Mouse (Mus musculus) heart, postnatal 14 days (tissue): ENCODE measurements around the gene Scimp. TPM values are rescaled to one million over a fixed set of nuclear protein-coding genes. Genes with fewer than 3 reads are reported as not detected.
"Not testable (repeated sequence)": the region's sequence is repeated elsewhere in the genome, so short reads cannot be mapped to it uniquely, and the experiment has no call there.

Experiments
- DNase-seq, 2 experiments: peaks; one replicate each; pipeline ENCODE4 v3.0.0; 2021 to 2022
- intact Hi-C: fragments of 180-260 bp; cut with DNase I; formaldehyde crosslinking; loops from one replicate; pipeline ENCODE4 v1.15.1; 2025
- total RNA-seq, 2 experiments: library from RNA; stranded (reverse); gene quantifications; 2 replicates each; pipeline ENCODE4 v1.2.3; 2021

The Scimp gene
- total RNA-seq, 2 experiments from 2014 or later = 0.29 to 0.55 TPM

- intact Hi-C loops = loop anchor here (1.0 kb wide), 1 partner anchor 39 kb away; no protein-coding TSS in a partner anchor
These were observed 34.8 kb downstream of the Scimp start for GRCm38 (mm10) chr11:70777634-70778033.

GRCm38 (mm10) chr11:70776830-70777571 lies 35.4 kb downstream of the Scimp start:
- peak; percentile 72 to 79 for DNase-seq

More at GRCm38 (mm10) chr11:70777634-70778033, 34.8 kb downstream of the Scimp start:
- DNase-seq = no peak

DNA sequence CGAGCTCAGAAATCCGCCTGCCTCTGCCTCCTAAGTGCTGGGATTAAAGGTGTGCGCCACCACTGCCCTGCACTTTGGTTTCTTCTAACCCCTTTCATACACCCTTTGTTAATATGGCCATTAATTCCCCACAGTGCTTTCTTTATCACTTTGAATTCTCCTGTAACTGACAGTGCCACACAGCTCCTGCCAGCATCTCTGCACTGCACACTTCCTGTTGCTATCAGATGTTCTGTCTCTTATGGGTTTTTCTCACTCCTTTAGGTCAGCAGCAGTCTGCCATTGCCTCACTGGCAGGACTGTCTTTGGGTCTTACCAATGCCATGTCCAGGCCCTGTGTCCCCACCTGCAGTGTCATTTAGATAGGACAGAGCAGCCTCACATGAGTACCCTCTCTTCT lies 41.6 kb downstream of the Scimp start:
- no peak for DNase-seq
- intact Hi-C loops = no loop called here

More at GRCm38 (mm10) chr11:70776830-70777571, 35.4 kb downstream of the Scimp start:
- intact Hi-C loops = no loop called here

- DNase-seq = peak; percentile 49 to 59
- intact Hi-C loops = no loop called here
These were observed 46.5 kb downstream of the Scimp start for GRCm38 (mm10) chr11:70765776-70766445.

DNA sequence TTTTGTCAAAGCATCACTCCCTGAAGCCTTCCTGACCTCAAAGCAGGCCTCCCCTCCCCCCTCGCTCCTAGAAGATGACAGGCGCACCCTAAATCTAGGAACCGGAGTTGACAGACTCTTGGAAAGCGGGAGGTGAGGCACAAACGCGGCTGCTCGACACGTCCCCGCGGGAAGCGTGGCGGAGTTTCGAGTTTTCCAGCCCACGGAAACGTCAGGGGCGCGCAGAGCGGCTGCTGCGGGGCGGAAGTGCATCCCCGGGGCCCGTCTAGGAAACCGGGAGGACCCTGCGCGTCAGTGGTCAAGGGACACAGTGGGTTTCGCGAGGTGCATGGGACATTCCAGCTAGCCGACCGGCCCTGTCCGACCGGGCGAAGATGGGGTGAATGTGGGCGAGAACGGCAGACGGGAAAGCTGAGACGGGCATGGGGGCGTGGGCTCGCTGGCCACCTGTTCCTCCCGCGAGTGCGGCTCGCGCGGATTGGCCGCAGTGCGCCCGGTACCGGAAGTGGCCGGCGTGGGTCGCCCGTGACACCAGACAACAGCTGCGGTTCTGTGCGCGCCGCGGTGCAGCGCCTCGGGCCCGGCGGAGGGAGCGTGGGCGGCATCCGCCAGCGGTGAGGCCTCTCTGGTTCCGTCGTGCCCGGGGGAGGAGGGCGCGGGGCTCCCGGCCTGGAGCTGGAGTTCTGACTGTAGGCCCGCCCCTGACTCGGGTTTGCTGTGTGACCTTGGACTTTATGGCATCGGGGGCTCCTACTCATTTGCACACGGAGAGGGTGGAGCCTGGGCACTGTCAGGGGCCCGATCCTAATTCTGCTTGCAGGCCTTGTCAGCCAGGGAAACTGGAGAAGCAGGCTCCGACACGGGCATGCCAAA lies 48.2 kb downstream of the Scimp start, which contains the start of gene Zfp3:
Gene Zfp3 (plus strand): TSS at position 274 of the 873 bp plus-strand sequence.
- peak; percentile 80 to 84 for DNase-seq
- intact Hi-C loops = no loop called here

DNA sequence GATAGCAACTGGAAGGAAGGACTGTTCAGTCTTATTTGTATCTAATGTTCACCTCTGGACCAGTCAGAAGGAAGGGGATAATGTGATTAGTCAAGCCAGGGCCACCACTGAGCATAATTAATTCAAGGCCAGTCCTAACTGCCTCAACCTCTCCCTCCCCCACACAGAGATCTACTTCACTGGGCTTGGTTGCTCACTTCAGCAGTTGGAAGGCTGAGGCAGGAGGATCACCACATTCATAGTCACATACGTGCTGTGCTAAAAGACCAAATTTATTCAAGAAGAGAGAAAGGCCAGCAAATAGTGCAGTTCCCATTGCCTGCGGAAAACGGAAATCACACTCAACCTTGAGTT lies 48.8 kb downstream of the Scimp start:
- DNase-seq = no peak
- intact Hi-C loops = no loop called here

DNA sequence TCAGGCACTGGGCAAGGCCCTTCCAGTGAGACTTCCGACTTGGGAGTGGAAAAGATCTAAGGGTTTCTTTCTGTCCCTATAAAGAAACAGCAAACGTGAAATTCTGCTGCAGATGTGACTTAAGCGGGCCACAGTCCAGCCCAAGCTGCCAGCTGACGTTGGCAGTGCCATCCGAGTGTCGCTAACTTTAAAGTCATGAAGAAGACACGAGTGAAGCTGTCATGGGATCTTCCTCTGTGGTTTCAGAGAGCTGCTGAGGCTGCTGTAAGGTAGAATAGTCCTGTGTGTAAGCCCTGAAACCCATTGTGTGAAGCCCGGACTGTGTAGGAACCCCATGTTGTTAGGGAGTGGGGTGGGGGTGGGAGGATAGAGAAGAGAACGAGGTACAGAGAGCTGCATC lies 49.7 kb downstream of the Scimp start:
- DNase-seq = no peak
- intact Hi-C loops = no loop called here

- intact Hi-C loops, DNase-seq: not testable (repeated sequence)
These were observed 51.9 kb downstream of the Scimp start for GRCm38 (mm10) chr11:70760446-70760845.

- intact Hi-C loops = loop anchor here (2.0 to 5.0 kb wide), 4 partner anchors 68 to 323 kb away; partner anchors contain the start of genes Arrb2 and Camta2
- DNase-seq = peak; percentile 83 to 90
These were observed 56.7 kb downstream of the Scimp start for GRCm38 (mm10) chr11:70755645-70756044.

DNA sequence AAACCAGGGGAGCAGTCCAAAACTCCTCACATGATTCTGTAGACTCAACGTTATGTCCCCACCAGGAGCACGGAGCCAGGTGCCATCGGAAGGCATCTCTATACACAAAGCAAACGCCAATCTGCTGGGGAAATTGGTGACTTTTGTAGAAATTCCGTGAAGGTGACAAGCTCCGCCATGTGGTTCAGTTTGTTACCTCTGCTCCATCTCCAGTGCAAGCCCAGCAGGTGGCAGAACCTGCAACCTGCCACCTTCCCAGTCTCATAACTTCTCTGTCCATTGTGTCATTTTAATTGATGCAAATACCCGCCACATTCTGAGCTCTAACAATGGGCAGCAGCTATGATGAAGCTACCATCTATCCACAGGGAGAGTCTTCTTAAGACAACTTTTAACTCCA lies 57.4 kb downstream of the Scimp start:
- DNase-seq = no peak
- intact Hi-C loops = loop anchor here (2.0 to 5.0 kb wide), 5 partner anchors 53 to 323 kb away; partner anchors contain the start of genes Arrb2, Camta2, Inca1 and Kif1c

DNA sequence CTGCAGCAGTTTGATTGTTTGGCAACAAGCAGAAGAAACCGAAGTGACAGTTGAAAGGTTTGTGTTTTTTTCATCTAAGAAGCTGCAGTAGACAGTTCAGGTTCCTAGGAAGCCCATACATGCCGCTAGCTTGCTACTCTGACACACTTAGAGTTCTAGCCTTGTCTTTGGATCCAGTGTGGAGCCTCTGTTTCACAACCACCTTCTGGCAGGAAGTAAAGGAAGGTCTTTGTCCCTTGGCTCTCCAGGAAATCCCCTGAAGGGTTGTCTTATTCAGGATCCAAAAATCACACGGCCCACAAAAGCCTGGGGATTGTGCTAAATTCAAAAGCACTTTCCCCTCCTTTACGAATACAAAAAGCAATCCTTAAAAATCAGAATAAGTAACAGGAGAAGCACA lies 57.9 kb downstream of the Scimp start:
- no peak for DNase-seq
- intact Hi-C loops = loop anchor here (2.0 to 5.0 kb wide), 3 partner anchors 52 to 238 kb away; partner anchors contain the start of genes Inca1 and Kif1c

GRCm38 (mm10) chr11:70753146-70753545 lies 59.2 kb downstream of the Scimp start:
- intact Hi-C loops = loop anchor here (5.0 kb wide), 1 partner anchor 51 kb away; the partner anchor contains the start of genes Inca1 and Kif1c
- no peak for DNase-seq

GRCm38 (mm10) chr11:70752337-70753017 lies 59.9 kb downstream of the Scimp start:
- intact Hi-C loops = loop anchor here (5.0 kb wide), 1 partner anchor 50 kb away; the partner anchor contains the start of genes Inca1 and Kif1c
- DNase-seq = no peak

DNA sequence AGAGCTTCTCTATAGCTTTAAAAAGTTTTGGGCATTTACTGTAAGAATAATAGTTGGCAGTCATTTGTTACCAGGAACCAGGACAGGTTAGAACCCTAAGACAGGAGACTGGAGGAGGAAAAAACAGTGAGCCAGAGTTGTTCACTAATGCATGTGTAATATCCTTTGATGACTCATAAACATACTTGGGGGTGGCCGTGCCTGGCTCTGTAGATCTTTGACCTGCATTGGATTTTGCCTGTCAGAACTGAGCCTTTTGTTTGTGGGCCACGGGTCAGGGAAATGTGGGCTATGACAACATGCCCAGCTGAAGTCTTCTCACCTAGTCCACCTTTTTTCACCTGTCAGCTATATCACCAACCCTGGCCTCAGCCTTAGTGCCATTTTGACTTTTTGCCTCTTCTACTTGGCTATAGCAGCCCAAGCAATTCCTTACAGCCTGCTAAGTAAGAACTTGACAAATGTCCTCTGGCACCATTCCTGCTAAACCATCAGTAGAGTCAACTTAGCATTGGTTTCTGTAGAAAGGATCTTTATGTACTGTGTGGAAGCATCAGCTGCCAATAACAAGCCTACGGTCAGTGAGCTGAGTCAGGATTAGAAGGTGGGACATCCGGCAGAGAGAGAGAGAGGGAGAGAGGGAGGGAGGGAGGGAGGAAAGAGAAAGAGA lies 64.4 kb downstream of the Scimp start:
- no peak for DNase-seq
- intact Hi-C loops = no loop called here

GRCm38 (mm10) chr11:70745636-70746035 lies 66.8 kb downstream of the Scimp start:
- intact Hi-C loops = no loop called here
- no peak for DNase-seq

DNA sequence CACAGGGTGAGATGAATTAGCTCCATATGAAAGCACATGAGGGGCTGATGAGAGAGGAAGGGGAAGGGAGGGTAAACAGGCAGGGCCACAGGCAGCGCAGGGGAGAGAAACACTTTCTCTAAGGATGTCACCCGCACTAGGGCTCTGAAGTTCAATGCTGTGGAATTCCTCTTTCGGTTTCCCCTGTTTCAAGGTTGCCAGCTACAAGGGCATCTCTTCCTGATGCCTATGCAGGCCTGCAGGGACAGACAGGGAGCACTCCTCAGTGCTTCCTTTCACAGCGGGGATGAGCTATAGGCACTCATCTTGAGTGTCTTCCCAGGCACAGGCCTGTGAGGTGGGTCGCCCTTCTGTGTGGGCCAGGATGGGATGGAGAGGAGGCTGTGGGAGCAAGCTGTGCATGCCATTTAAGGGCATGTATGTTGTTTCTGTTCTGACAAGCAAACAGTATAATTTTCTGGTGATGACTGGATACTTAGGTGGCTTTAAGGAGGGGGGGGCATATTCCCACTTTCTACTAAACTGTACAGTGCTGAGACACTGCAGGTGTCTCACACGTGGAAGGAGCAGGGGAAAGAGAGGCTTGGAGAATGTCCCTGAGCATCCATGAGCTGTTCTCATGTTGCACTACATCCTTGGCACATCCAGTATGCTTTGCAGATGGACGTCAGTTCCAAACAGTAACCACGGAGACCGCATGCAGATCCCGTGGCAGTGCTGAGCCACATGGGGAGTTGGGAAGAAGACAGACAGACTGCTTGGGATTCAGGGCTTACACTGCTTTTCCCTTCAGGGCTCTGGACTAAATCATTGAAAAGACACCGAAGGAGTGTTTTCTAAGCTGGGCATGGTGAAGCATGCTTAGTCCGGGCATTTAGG lies 69.6 kb downstream of the Scimp start:
- DNase-seq = no peak
- intact Hi-C loops = loop anchor here (5.0 kb wide), 1 partner anchor 111 kb away; no protein-coding TSS in a partner anchor

- DNase-seq = no peak
These were observed 70.3 kb downstream of the Scimp start for GRCm38 (mm10) chr11:70742117-70742516.

DNA sequence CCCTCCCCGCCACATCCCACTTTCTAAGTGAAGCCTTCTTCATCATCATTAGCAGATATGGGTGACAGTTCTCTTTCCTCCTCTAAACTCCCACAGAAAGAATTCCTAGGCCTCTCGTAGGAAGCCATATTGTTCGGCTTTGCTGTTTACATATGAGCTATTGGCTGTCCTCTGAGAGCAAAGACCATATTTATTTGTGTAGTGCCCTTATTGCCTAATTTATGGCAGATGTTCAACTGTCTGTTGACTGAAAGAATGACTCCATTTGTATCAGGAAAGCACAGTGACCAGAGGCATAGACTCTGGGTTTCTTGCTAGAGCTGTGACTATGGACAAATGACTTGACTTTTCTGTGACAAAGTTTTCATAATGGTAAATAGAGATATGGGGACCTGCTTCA lies 70.8 kb downstream of the Scimp start:
- intact Hi-C loops = loop anchor here (5.0 kb wide), 1 partner anchor 109 kb away; no protein-coding TSS in a partner anchor
- no peak for DNase-seq

More at GRCm38 (mm10) chr11:70742117-70742516, 70.3 kb downstream of the Scimp start:
- intact Hi-C loops = loop anchor here (5.0 kb wide), 1 partner anchor 110 kb away; no protein-coding TSS in a partner anchor
